Mouse (Mus musculus) midbrain, embryonic 15.5 days (tissue): ENCODE measurements at regions not wholly inside any gene's neighbourhood (a gene's known extent, or its start where the extent isn't known, plus 50 kb on each side); places are given as distances from the start of the nearest gene placed in this dataset.

ENCODE experiments used
- ATAC-seq: fragments of 200-750 bp; cut with Nextera tagmentation; replicated peaks from 2 replicates; pipeline ENCODE4 v1.8.0; 2017; ENCODE audit warnings: moderate TSS enrichment
- H3K27ac ChIP-seq: fragments of 300-500 bp; sonication (generic); 2 replicates; pipeline ENCODE4 v1.5.1; 2015; ENCODE audit warnings: mild to moderate bottlenecking, inconsistent platforms
- H3K27me3 ChIP-seq: fragments of 300-500 bp; sonication (generic); replicated peaks from 2 replicates; pipeline ENCODE4 v1.6.1; 2015; ENCODE audit warnings: inconsistent platforms
- H3K36me3 ChIP-seq: fragments of 300-500 bp; sonication (generic); replicated peaks from 2 replicates; pipeline ENCODE4 v1.6.1; 2015; ENCODE audit warnings: inconsistent platforms
- H3K4me1 ChIP-seq: fragments of 300-500 bp; sonication (generic); 2 replicates; pipeline ENCODE4 v1.6.1; 2015; ENCODE audit warnings: inconsistent platforms
- H3K4me2 ChIP-seq: fragments of 300-500 bp; sonication (generic); 2 replicates; pipeline ENCODE4 v1.6.1; 2015; ENCODE audit warnings: inconsistent platforms, mild to moderate bottlenecking, moderate library complexity
- H3K4me3 ChIP-seq: fragments of 300-500 bp; sonication (generic); 2 replicates; pipeline ENCODE4 v1.5.1; 2015; ENCODE audit warnings: mild to moderate bottlenecking, inconsistent platforms
- H3K9ac ChIP-seq: fragments of 300-500 bp; sonication (generic); 2 replicates; pipeline ENCODE4 v1.6.1; 2015; ENCODE audit warnings: mild to moderate bottlenecking, inconsistent platforms
- H3K9me3 ChIP-seq: fragments of 300-500 bp; sonication (generic); 2 replicates; pipeline ENCODE4 v1.6.1; 2016; ENCODE audit warnings: inconsistent platforms
- WGBS: fragments of 180-500 bp; shearing (Covaris S2); methylation state at CpG from one replicate; pipeline ENCODE4 v1.1.7; 2015; ENCODE audit warnings: mixed read lengths; 5-methylcytosine and 5-hydroxymethylcytosine counted together

DNA sequence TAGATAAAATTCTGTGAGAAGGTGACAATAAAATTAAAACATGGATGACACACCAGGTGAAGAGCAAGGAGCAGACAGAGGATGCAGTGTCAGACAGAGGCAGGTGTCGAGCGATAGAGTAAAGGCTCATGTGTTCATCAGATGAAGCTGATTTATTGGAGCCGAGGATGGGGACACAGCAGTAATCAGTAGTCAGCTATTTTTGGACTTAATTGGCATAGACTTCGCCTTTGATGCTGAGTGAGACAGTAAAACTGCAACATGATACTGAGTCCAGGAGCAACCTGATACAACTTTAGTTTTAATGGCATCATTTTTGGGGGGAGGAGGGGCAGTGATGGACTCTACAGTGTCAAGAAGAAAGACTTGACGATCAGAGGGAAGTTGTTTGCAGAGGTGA lies 272.6 kb upstream of the Spock3 start:
- no peak overlapping the region for H3K4me2 ChIP-seq
- H3K27ac ChIP-seq, result no peak overlapping the region
- no peak overlapping the region for H3K4me3 ChIP-seq
- no peaks in the 10 kb centered on the region for H3K4me1 ChIP-seq
- 83% methylated on average over 5 of the region's 5 CpGs for WGBS
- ATAC-seq, result 0 out of 2 replicates have a peak, but pooled peaks have one; percentile 6
- H3K36me3 ChIP-seq, result no peaks in the 10 kb centered on the region
- no peak overlapping the region for H3K9ac ChIP-seq
- H3K9me3 ChIP-seq, result no peaks in the 10 kb centered on the region
- H3K27me3 ChIP-seq, result no peaks in the 10 kb centered on the region

DNA sequence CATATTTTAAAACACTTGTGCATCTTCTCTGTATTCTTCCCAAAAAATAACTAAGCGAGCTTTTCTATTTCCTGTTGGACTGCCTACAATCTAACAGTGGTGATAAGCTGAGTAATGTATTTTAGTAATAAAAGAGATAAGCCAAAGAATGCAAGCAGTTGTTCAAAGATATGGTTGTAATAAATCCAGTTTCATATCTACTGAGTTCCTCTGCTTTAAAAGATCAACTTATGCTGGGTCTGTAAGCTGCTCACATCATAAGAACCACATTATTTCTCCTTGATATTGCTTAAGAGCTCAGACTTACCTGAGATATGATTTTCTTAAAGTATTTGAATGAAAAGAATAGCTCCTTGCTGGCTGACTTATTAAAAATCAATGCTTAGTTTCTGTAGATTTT lies 266.6 kb upstream of the Spock3 start:
- no peak overlapping the region for H3K9ac ChIP-seq
- no peak overlapping the region for H3K4me3 ChIP-seq
- WGBS, result 80% methylated on average over 1 of the region's 1 CpGs
- ATAC-seq, result no peak
- H3K27me3 ChIP-seq, result no peaks in the 10 kb centered on the region
- no peaks in the 10 kb centered on the region for H3K9me3 ChIP-seq
- H3K36me3 ChIP-seq, result no peaks in the 10 kb centered on the region
- no peak overlapping the region for H3K27ac ChIP-seq
- H3K4me1 ChIP-seq, result no peaks in the 10 kb centered on the region
- no peak overlapping the region for H3K4me2 ChIP-seq

DNA sequence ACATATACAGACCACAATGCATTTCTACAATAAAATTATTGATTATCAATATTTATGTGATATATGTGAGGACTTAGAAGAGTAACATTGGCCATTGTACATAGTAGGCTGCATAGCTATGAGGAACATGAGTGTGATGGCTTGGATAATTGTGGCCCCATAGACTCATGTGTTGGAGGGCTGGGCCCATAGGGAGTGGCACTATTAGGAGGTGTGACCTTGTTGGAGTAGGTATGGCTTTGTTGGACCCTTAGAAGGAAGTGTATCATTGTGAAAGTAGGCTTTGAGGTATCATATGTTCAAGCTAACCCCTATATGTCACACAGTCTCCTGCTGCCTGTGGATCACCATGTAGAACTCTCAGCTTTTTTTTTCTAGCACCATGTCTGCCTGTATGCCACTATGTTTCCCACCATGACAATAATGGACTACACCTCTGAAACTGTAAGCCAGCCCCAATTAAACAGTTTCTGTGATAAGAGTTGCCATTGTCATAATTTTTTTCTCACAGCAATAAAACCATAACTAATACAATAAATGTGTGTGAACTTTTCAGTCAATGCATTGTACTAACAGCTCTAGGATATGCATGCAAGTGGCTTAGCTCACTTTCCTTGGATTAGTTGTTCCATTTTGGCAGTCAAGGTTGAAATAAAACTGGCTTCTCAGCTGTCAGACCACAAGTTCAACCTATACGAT lies 265.3 kb upstream of the Spock3 start:
- H3K4me1 ChIP-seq, result no peaks in the 10 kb centered on the region
- H3K27ac ChIP-seq, result no peak overlapping the region
- H3K9me3 ChIP-seq, result no peaks in the 10 kb centered on the region
- no peak for ATAC-seq
- no peak overlapping the region for H3K9ac ChIP-seq
- no peaks in the 10 kb centered on the region for H3K36me3 ChIP-seq
- H3K27me3 ChIP-seq, result no peaks in the 10 kb centered on the region
- H3K4me3 ChIP-seq, result no peak overlapping the region
- no peak overlapping the region for H3K4me2 ChIP-seq
- 80% methylated on average over 1 of the region's 1 CpGs for WGBS

DNA sequence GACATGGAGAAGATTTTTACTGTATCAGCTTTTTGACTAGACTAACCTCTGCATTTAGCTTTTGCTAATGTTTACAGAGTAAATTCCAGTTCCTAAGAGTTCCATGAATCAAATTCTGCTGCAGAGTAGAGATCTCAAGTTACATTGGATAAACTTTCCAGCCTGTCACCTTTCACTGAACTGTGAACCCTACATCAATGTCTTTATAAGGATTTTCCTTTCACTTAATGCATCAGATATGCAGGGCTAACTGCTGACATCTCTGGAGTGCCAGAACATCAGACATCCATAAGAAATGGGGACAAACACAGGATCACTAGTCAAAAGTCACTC lies 264.8 kb upstream of the Spock3 start:
- no peaks in the 10 kb centered on the region for H3K27me3 ChIP-seq
- no peaks in the 10 kb centered on the region for H3K4me1 ChIP-seq
- H3K4me3 ChIP-seq, result no peak overlapping the region
- ATAC-seq, result no peak
- H3K36me3 ChIP-seq, result no peaks in the 10 kb centered on the region
- H3K9me3 ChIP-seq, result no peaks in the 10 kb centered on the region
- no peak overlapping the region for H3K27ac ChIP-seq
- H3K9ac ChIP-seq, result no peak overlapping the region
- H3K4me2 ChIP-seq, result no peak overlapping the region
